Mouse (Mus musculus) cerebellum, adult 2 months (tissue): Measurements from ENCODE around the gene Zfp420.

Experiments used
- CTCF ChIP-seq: fragments of 200-500 bp; IDR thresholded peaks from 2 replicates; pipeline ENCODE4 v1.5.1; 2011; ENCODE audit warnings: low read depth, mild to moderate bottlenecking, control low read depth, low read length, moderate library complexity, borderline replicate concordance; ENCODE audit not compliant: insufficient read depth
- POLR2A ChIP-seq: fragments of 200-500 bp; IDR thresholded peaks from 2 replicates; pipeline ENCODE4 v1.6.1; 2011; ENCODE audit warnings: low read length, control low read depth, borderline replicate concordance; ENCODE audit not compliant: insufficient read depth

- no peak for TF ChIP-seq POLR2A
- no peak for TF ChIP-seq CTCF
These were observed 44.6 kb upstream of the Zfp420 start for GRCm38 (mm10) chr7:29815061-29815784.
